Mouse (Mus musculus) limb, embryonic 13.5 days (tissue): ENCODE results near the gene Cgn. TPM values are rescaled to one million over a fixed set of nuclear protein-coding genes. Genes with fewer than 3 reads are reported as not detected.

Experiments
- ATAC-seq: fragments of 200-750 bp; cut with Nextera tagmentation; 2 replicates; pipeline ENCODE4 v1.8.0; 2017; ENCODE audit warnings: low read depth, moderate number of reproducible peaks, moderate TSS enrichment; ENCODE audit not compliant: low FRiP score
- H3K27ac ChIP-seq: fragments of 300-500 bp; sonication (generic); 2 replicates; pipeline ENCODE4 v1.5.1; 2015; ENCODE audit warnings: inconsistent platforms, mild to moderate bottlenecking, moderate library complexity
- H3K27me3 ChIP-seq: fragments of 300-500 bp; sonication (generic); 2 replicates; pipeline ENCODE4 v1.6.1; 2015; ENCODE audit warnings: mild to moderate bottlenecking, inconsistent platforms
- H3K36me3 ChIP-seq: fragments of 300-500 bp; sonication (generic); 2 replicates; pipeline ENCODE4 v1.6.1; 2015; ENCODE audit warnings: inconsistent platforms, mild to moderate bottlenecking, moderate library complexity
- H3K4me1 ChIP-seq: fragments of 300-500 bp; sonication (generic); 2 replicates; pipeline ENCODE4 v1.6.1; 2015; ENCODE audit warnings: inconsistent platforms
- H3K4me2 ChIP-seq: fragments of 300-500 bp; sonication (generic); replicated peaks from 2 replicates; pipeline ENCODE4 v1.6.1; 2015; ENCODE audit warnings: inconsistent platforms, mild to moderate bottlenecking, moderate library complexity
- H3K4me3 ChIP-seq: fragments of 300-500 bp; sonication (generic); 2 replicates; pipeline ENCODE4 v1.5.1; 2015; ENCODE audit warnings: moderate library complexity, mild to moderate bottlenecking, inconsistent platforms
- H3K9ac ChIP-seq: fragments of 300-500 bp; sonication (generic); 2 replicates; pipeline ENCODE4 v1.6.1; 2015; ENCODE audit warnings: mild to moderate bottlenecking, inconsistent platforms
- H3K9me3 ChIP-seq: fragments of 300-500 bp; sonication (generic); 2 replicates; pipeline ENCODE4 v1.6.1; 2016; ENCODE audit warnings: inconsistent platforms
- WGBS: fragments of 180-500 bp; shearing (Covaris S2); methylation state at CpG from one replicate; pipeline ENCODE4 v1.1.7; 2015; 5-methylcytosine and 5-hydroxymethylcytosine counted together
- polyA plus RNA-seq: library from polyadenylated mRNA; unstranded; fragments of >200 nt; fragmentation: Nextera tagmentation; extraction: Ambion mirVana; gene quantifications from 2 replicates; pipeline ENCODE4 v1.2.1, GENCODE M21; 2015

Cgn gene
- polyA plus RNA-seq, 1 experiment from 2014 or later: 7.1 TPM

GRCm38 (mm10) chr3:94814063-94814462 lies 27.8 kb upstream of the Cgn start:
- H3K4me2 ChIP-seq: no peak overlapping the region
- ATAC-seq: no peak
- H3K27me3 ChIP-seq: no peaks in the 10 kb centered on the region
- H3K4me3 ChIP-seq: no peak overlapping the region
- H3K9me3 ChIP-seq: no peaks in the 10 kb centered on the region
- no peaks in the 10 kb centered on the region for H3K36me3 ChIP-seq
- 75% methylated on average over 4 of the region's 4 CpGs for WGBS
- no peaks in the 10 kb centered on the region for H3K4me1 ChIP-seq
- H3K27ac ChIP-seq: no peak overlapping the region
- no peak overlapping the region for H3K9ac ChIP-seq

GRCm38 (mm10) chr3:94813651-94814050 lies 27.4 kb upstream of the Cgn start:
- no peak overlapping the region for H3K27ac ChIP-seq
- H3K9ac ChIP-seq: no peak overlapping the region
- no peaks in the 10 kb centered on the region for H3K36me3 ChIP-seq
- H3K4me1 ChIP-seq: no peaks in the 10 kb centered on the region
- no peak overlapping the region for H3K4me3 ChIP-seq
- no peaks in the 10 kb centered on the region for H3K9me3 ChIP-seq
- 73% methylated on average over 3 of the region's 3 CpGs for WGBS
- ATAC-seq: no peak
- H3K27me3 ChIP-seq: no peaks in the 10 kb centered on the region
- no peak overlapping the region for H3K4me2 ChIP-seq

GRCm38 (mm10) chr3:94811628-94812027 lies 25.3 kb upstream of the Cgn start:
- no peak overlapping the region for H3K4me2 ChIP-seq
- H3K9ac ChIP-seq: no peak overlapping the region
- 19% methylated on average over 4 of the region's 4 CpGs for WGBS
- H3K27me3 ChIP-seq: no peaks in the 10 kb centered on the region
- H3K4me1 ChIP-seq: no peaks in the 10 kb centered on the region
- ATAC-seq: no peak
- no peak overlapping the region for H3K4me3 ChIP-seq
- no peak overlapping the region for H3K27ac ChIP-seq
- no peaks in the 10 kb centered on the region for H3K9me3 ChIP-seq
- no peaks in the 10 kb centered on the region for H3K36me3 ChIP-seq

- Histone ChIP-seq H3K9ac (no peak overlapping the region), H3K4me2 (no peak overlapping the region), H3K4me3 (no peak overlapping the region), H3K27me3 (no peaks in the 10 kb centered on the region), H3K9me3 (no peaks in the 10 kb centered on the region), H3K27ac (no peak overlapping the region), H3K36me3 (no peaks in the 10 kb centered on the region), H3K4me1 (peaks cover 10% of the 10 kb centered on the region; the same call in 1 of the 2 replicates)
- 90% methylated on average over 1 of the region's 1 CpGs for WGBS
- ATAC-seq: no peak
These were observed 22.0 kb upstream of the Cgn start for GRCm38 (mm10) chr3:94808296-94808695.

GRCm38 (mm10) chr3:94804976-94805375 lies 18.7 kb upstream of the Cgn start:
- no peak for ATAC-seq
- peak overlapping the region; percentile 64 for H3K27ac ChIP-seq
- H3K4me2 ChIP-seq: no peak overlapping the region

GRCm38 (mm10) chr3:94804146-94804545 lies 17.9 kb upstream of the Cgn start:
- ATAC-seq: no peak; the same call in 1 of the 2 replicates
- H3K4me1 ChIP-seq: peaks cover 15% of the 10 kb centered on the region
- no peak overlapping the region for H3K4me3 ChIP-seq
- H3K27me3 ChIP-seq: 0 out of 2 replicates have a peak, but pooled peaks cover 6% of the 10 kb centered on the region
- no peak overlapping the region for H3K9ac ChIP-seq
- H3K36me3 ChIP-seq: no peaks in the 10 kb centered on the region
- H3K27ac ChIP-seq: peak overlapping the region; percentile 64; the same call in 1 of the 2 replicates
- WGBS: 15% methylated on average over 10 of the region's 10 CpGs
- peak overlapping the region; percentile 27; the same call in 1 of the 2 replicates for H3K4me2 ChIP-seq
- H3K9me3 ChIP-seq: no peaks in the 10 kb centered on the region

More at GRCm38 (mm10) chr3:94804976-94805375, 18.7 kb upstream of the Cgn start:
- Histone ChIP-seq H3K4me1 (peaks cover 15% of the 10 kb centered on the region), H3K9ac (no peak overlapping the region), H3K27me3 (0 out of 2 replicates have a peak, but pooled peaks cover 6% of the 10 kb centered on the region), H3K4me3 (no peak overlapping the region), H3K9me3 (no peaks in the 10 kb centered on the region), H3K36me3 (no peaks in the 10 kb centered on the region)
- 77% methylated on average over 4 of the region's 4 CpGs for WGBS

GRCm38 (mm10) chr3:94796181-94796580 lies 9.9 kb upstream of the Cgn start:
- H3K9me3 ChIP-seq: no peaks in the 10 kb centered on the region
- no peaks in the 10 kb centered on the region for H3K36me3 ChIP-seq
- peaks cover 6% of the 10 kb centered on the region for H3K4me1 ChIP-seq
- H3K27ac ChIP-seq: no peak overlapping the region
- no peak overlapping the region for H3K9ac ChIP-seq
- no peak overlapping the region for H3K4me2 ChIP-seq
- H3K4me3 ChIP-seq: no peak overlapping the region
- ATAC-seq: no peak
- no peaks in the 10 kb centered on the region for H3K27me3 ChIP-seq

- Histone ChIP-seq H3K9ac (no peak overlapping the region), H3K4me3 (no peak overlapping the region), H3K27me3 (no peaks in the 10 kb centered on the region), H3K9me3 (no peaks in the 10 kb centered on the region), H3K4me1 (peaks cover 5% of the 10 kb centered on the region), H3K4me2 (no peak overlapping the region), H3K27ac (no peak overlapping the region), H3K36me3 (no peaks in the 10 kb centered on the region)
- no peak for ATAC-seq
- 40% methylated on average over 7 of the region's 7 CpGs for WGBS
These were observed 9.4 kb upstream of the Cgn start for GRCm38 (mm10) chr3:94795596-94796140.

GRCm38 (mm10) chr3:94794359-94794758 lies 8.1 kb upstream of the Cgn start:
- no peaks in the 10 kb centered on the region for H3K4me1 ChIP-seq
- H3K4me3 ChIP-seq: no peak overlapping the region
- H3K27me3 ChIP-seq: no peaks in the 10 kb centered on the region
- 51% methylated on average over 2 of the region's 2 CpGs for WGBS
- H3K4me2 ChIP-seq: no peak overlapping the region
- H3K9ac ChIP-seq: no peak overlapping the region
- no peaks in the 10 kb centered on the region for H3K9me3 ChIP-seq
- ATAC-seq: no peak
- H3K36me3 ChIP-seq: no peaks in the 10 kb centered on the region
- H3K27ac ChIP-seq: no peak overlapping the region

GRCm38 (mm10) chr3:94793672-94794071 lies 7.4 kb upstream of the Cgn start:
- Histone ChIP-seq H3K4me3 (no peak overlapping the region), H3K9me3 (no peaks in the 10 kb centered on the region), H3K9ac (no peak overlapping the region), H3K27me3 (no peaks in the 10 kb centered on the region), H3K4me2 (no peak overlapping the region), H3K27ac (no peak overlapping the region), H3K4me1 (no peaks in the 10 kb centered on the region), H3K36me3 (no peaks in the 10 kb centered on the region)
- ATAC-seq: no peak
- 82% methylated on average over 2 of the region's 2 CpGs for WGBS

GRCm38 (mm10) chr3:94792258-94792657 lies 6.0 kb upstream of the Cgn start:
- H3K4me1 ChIP-seq: peaks cover 4% of the 10 kb centered on the region
- ATAC-seq: no peak
- 76% methylated on average over 2 of the region's 2 CpGs for whole genome bisulfite sequencing
- H3K4me2 ChIP-seq: no peak overlapping the region
- no peaks in the 10 kb centered on the region for H3K9me3 ChIP-seq
- no peak overlapping the region for H3K27ac ChIP-seq
- no peaks in the 10 kb centered on the region for H3K36me3 ChIP-seq
- H3K9ac ChIP-seq: no peak overlapping the region
- H3K4me3 ChIP-seq: no peak overlapping the region
- no peaks in the 10 kb centered on the region for H3K27me3 ChIP-seq

- Histone ChIP-seq H3K27me3 (peaks cover 13% of the 10 kb centered on the region), H3K4me2 (no peak overlapping the region), H3K9ac (no peak overlapping the region), H3K4me1 (peaks cover 11% of the 10 kb centered on the region), H3K36me3 (no peaks in the 10 kb centered on the region), H3K27ac (no peak overlapping the region), H3K9me3 (no peaks in the 10 kb centered on the region), H3K4me3 (no peak overlapping the region)
- 76% methylated on average over 2 of the region's 2 CpGs for WGBS
- no peak for ATAC-seq
These were observed 3.2 kb upstream of the Cgn start for GRCm38 (mm10) chr3:94789516-94789915.

- WGBS: 81% methylated on average over 1 of the region's 1 CpGs
- H3K27me3 ChIP-seq: peaks cover 14% of the 10 kb centered on the region
- no peak for ATAC-seq
- no peak overlapping the region for H3K27ac ChIP-seq
- no peak overlapping the region for H3K9ac ChIP-seq
- no peak overlapping the region for H3K4me3 ChIP-seq
- no peak overlapping the region for H3K4me2 ChIP-seq
- H3K9me3 ChIP-seq: no peaks in the 10 kb centered on the region
- H3K36me3 ChIP-seq: no peaks in the 10 kb centered on the region
- peaks cover 11% of the 10 kb centered on the region for H3K4me1 ChIP-seq
These were observed 2.8 kb upstream of the Cgn start for GRCm38 (mm10) chr3:94789071-94789470.
